Mouse (Mus musculus) intestine, embryonic 16.5 days (tissue): Measurements from ENCODE around the gene Ntn3. TPM values are rescaled to one million over a fixed set of nuclear protein-coding genes. Genes with fewer than 3 reads are reported as not detected.
A peak's percentile ranks its signal among the peaks of the same experiment; 100 is the strongest.

Experiments
- ATAC-seq: fragments of 200-750 bp; cut with Nextera tagmentation; 2 replicates; pipeline ENCODE4 v1.8.0; 2017; ENCODE audit warnings: moderate TSS enrichment, moderate library complexity
- H3K27ac ChIP-seq: fragments of 300-500 bp; sonication (generic); 2 replicates; pipeline ENCODE4 v1.5.1; 2014; ENCODE audit warnings: mild to moderate bottlenecking, low read length
- H3K27me3 ChIP-seq: fragments of 300-500 bp; sonication (generic); replicated peaks from 2 replicates; pipeline ENCODE4 v1.6.1; 2014; ENCODE audit warnings: low read length, control low read depth, mixed read lengths; ENCODE audit not compliant: control insufficient read depth, insufficient read depth
- H3K36me3 ChIP-seq: fragments of 300-500 bp; sonication (generic); 2 replicates; pipeline ENCODE4 v1.6.1; 2014; ENCODE audit warnings: low read length, control low read depth; ENCODE audit not compliant: control insufficient read depth, insufficient read depth
- H3K4me1 ChIP-seq: fragments of 300-500 bp; sonication (generic); 2 replicates; pipeline ENCODE4 v1.6.1; 2014; ENCODE audit warnings: low read length, control low read depth, mixed read lengths; ENCODE audit not compliant: control insufficient read depth, insufficient read depth
- H3K4me2 ChIP-seq: fragments of 300-500 bp; sonication (generic); 2 replicates; pipeline ENCODE4 v1.6.1; 2014; ENCODE audit warnings: low read depth, low read length, control low read depth
- H3K4me3 ChIP-seq: fragments of 300-500 bp; sonication (generic); 2 replicates; pipeline ENCODE4 v1.5.1; 2014; ENCODE audit warnings: mild to moderate bottlenecking, low read length
- H3K9ac ChIP-seq: fragments of 300-500 bp; sonication (generic); 2 replicates; pipeline ENCODE4 v1.6.1; 2014; ENCODE audit warnings: low read depth, low read length
- H3K9me3 ChIP-seq: fragments of 300-500 bp; sonication (generic); 2 replicates; pipeline ENCODE4 v1.6.1; 2016; ENCODE audit warnings: low read length, control low read depth; ENCODE audit not compliant: control insufficient read depth
- WGBS: fragments of 180-500 bp; shearing (Covaris S2); extraction: QIAGEN DNeasy Blood & Tissue Kit; methylation state at CpG from one replicate; pipeline ENCODE4 v1.1.7; 2014; 5-methylcytosine and 5-hydroxymethylcytosine counted together
- polyA plus RNA-seq: library from polyadenylated mRNA; unstranded; fragments of >200 nt; fragmentation: Nextera tagmentation; extraction: Ambion mirVana; gene quantifications from 2 replicates; pipeline ENCODE4 v1.2.1, GENCODE M21; 2015

Gene Ntn3
- polyA plus RNA-seq, 1 experiment from 2014 or later = 3.1 TPM

- H3K4me3 ChIP-seq = no peak overlapping the region
- 0 out of 2 replicates have a peak overlapping the region, but pooled peaks have one; percentile 8 for H3K9ac ChIP-seq
- 85% methylated on average over 4 of the region's 4 CpGs for WGBS
- H3K27me3 ChIP-seq = no peaks in the 10 kb centered on the region
- no peaks in the 10 kb centered on the region for H3K9me3 ChIP-seq
- H3K4me2 ChIP-seq = no peak overlapping the region
- no peak for ATAC-seq
- H3K27ac ChIP-seq = no peak overlapping the region
- H3K4me1 ChIP-seq = peaks cover 16% of the 10 kb centered on the region
- 0 out of 2 replicates have a peak, but pooled peaks cover 6% of the 10 kb centered on the region for H3K36me3 ChIP-seq
Measured at GRCm38 (mm10) chr17:24171738-24172137, 37.6 kb downstream of the Ntn3 start.

- no peak overlapping the region for H3K4me3 ChIP-seq
- WGBS = 76% methylated on average over 5 of the region's 5 CpGs
- no peak overlapping the region for H3K27ac ChIP-seq
Measured at GRCm38 (mm10) chr17:24170729-24171128, 38.6 kb downstream of the Ntn3 start.

GRCm38 (mm10) chr17:24170125-24170524 lies 39.2 kb downstream of the Ntn3 start:
- Histone ChIP-seq H3K27ac (peak overlapping the region; percentile 96; the same call in 1 of the 2 replicates), H3K9me3 (no peaks in the 10 kb centered on the region)

More at GRCm38 (mm10) chr17:24170729-24171128, 38.6 kb downstream of the Ntn3 start:
- Histone ChIP-seq H3K27me3 (no peaks in the 10 kb centered on the region), H3K4me2 (no peak overlapping the region), H3K9me3 (no peaks in the 10 kb centered on the region), H3K9ac (no peak overlapping the region), H3K36me3 (0 out of 2 replicates have a peak, but pooled peaks cover 6% of the 10 kb centered on the region), H3K4me1 (peaks cover 16% of the 10 kb centered on the region)
- no peak for ATAC-seq

DNA sequence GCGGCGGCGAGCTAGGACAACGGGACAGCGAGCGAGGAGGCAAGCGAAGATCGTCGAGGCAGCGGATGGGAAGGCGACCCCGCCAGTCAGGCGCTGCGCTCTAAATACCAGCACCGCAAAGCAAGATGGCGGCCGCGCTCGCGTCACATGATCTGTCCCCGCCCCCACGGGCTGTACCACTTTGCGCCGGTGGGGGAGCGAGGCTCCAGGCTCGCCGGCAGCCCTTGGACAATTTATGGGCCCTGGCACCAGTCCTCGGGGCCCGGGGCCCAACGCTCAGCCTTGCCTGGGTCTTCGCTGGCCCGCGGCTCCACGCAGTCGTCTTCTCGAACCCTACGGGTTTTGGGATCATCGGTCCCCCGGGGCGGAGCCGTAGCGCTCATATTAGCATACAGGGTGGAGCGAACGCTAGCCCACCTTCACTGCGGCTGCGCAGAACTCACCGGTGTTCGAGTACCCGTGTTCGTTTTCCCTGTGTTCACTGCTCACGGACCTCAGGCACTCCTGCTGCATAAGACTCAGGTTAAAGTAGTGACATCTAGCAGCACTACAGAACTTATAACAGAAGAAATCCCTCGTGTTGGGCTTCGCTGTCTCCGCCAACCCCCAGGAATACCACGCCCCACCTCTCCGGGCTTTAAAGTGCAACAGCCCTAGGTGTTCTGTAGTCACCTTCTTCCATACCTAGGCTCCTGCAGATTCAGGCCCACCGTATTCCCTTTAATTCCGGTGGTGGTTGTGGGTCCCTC lies 39.8 kb downstream of the Ntn3 start, which contains the start of gene Atp6v0c:
Gene Atp6v0c, minus strand, starts transcription at position 386 of the 749 bp plus-strand sequence.
- Histone ChIP-seq H3K9me3 (no peaks in the 10 kb centered on the region), H3K27me3 (no peaks in the 10 kb centered on the region), H3K4me3 (peak within 1 kb of the TSS; percentile 87), H3K4me2 (peak within 1 kb of the TSS; percentile 70), H3K9ac (peak within 1 kb of the TSS; percentile 91), H3K4me1 (peaks cover 21% of the 10 kb centered on the region), H3K36me3 (0 out of 2 replicates have a peak, but pooled peaks cover 6% of the 10 kb centered on the region), H3K27ac (peak within 1 kb of the TSS; percentile 96)
- under 1% methylated on average over 57 of the region's 58 CpGs for WGBS
- peak; percentile 89 for ATAC-seq

More at GRCm38 (mm10) chr17:24170125-24170524, 39.2 kb downstream of the Ntn3 start:
- Histone ChIP-seq H3K9ac (peak overlapping the region; percentile 91), H3K4me1 (peaks cover 20% of the 10 kb centered on the region), H3K36me3 (0 out of 2 replicates have a peak, but pooled peaks cover 6% of the 10 kb centered on the region), H3K27me3 (no peaks in the 10 kb centered on the region), H3K4me3 (peak overlapping the region; percentile 87), H3K4me2 (peak overlapping the region; percentile 70)
- 58% methylated on average over 3 of the region's 3 CpGs for WGBS
- no peak for ATAC-seq

DNA sequence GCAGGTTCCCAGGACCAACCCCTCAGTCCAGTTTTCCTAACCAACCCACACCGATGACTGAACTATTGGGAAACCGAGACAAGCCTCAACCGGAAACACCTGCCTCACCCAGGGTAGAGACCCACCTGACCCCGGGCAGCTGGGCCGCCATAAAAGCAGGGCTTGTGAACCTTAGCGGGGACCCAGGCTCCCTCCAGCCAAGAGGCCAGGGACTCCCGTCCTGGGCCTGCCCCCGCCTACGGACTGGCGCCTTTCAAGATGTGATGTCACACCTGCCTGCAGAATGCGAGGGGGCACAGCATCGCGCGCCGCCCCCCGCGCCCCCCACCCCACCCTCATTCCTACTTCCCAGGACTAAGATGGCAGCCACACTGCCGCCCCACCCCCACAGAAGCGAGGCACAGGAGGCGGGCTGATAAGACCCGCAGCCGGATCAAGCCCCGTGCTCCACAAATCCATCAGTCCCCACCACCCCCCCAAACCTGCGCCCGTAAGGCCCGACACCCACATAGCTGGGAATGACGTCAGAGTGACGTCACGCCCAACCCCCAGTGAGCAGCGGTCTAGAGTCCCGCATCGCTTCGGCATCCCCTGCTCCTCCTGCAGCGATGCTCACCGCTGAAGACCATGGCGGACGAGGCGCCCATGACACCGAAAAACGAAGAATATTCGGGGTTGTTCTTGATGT lies 40.6 kb downstream of the Ntn3 start:
- Histone ChIP-seq H3K36me3 (0 out of 2 replicates have a peak, but pooled peaks cover 6% of the 10 kb centered on the region), H3K9ac (peak overlapping the region; percentile 91), H3K9me3 (no peaks in the 10 kb centered on the region), H3K4me1 (peaks cover 21% of the 10 kb centered on the region), H3K27ac (peak overlapping the region; percentile 96), H3K4me2 (peak overlapping the region; percentile 69), H3K27me3 (no peaks in the 10 kb centered on the region), H3K4me3 (peak overlapping the region; percentile 87)
- 0% methylated on average over 41 of the region's 41 CpGs for WGBS
- peak; percentile 31 for ATAC-seq

DNA sequence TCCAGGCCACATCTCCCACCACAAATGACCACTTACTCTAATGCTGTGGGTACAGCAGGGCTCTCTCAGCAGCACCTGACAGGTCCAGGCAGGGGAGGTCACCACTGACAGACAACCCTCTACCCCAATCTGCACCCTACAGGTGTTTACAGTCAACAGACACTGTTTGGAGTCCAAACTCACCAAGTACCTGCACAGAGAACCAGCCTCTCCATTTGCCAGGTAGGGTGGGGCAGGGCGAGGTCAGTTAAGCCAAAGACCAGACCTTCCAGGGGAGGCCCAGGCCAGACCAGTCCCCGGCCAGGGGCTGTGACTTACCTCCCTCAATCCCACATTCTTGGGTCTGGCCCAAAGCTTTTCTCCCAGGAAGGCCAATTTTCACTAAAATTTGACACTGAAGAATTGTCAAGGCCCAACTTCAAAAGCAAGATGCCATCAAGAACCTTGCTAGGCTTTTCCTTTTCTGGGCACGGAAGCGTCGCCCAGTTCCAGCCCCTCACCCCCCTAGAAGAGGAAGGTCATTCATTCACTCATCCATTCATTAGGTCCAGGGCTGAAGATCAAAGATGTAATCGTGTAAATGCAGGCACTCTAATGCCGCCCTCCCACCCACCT lies 41.3 kb downstream of the Ntn3 start:
- Histone ChIP-seq H3K4me1 (peaks cover 21% of the 10 kb centered on the region), H3K36me3 (0 out of 2 replicates have a peak, but pooled peaks cover 6% of the 10 kb centered on the region), H3K4me2 (peak overlapping the region; percentile 69), H3K27ac (peak overlapping the region; percentile 96), H3K27me3 (no peaks in the 10 kb centered on the region), H3K9ac (peak overlapping the region; percentile 91), H3K4me3 (peak overlapping the region; percentile 87), H3K9me3 (no peaks in the 10 kb centered on the region)
- no peak for ATAC-seq
- 36% methylated on average over 7 of the region's 7 CpGs for WGBS

DNA sequence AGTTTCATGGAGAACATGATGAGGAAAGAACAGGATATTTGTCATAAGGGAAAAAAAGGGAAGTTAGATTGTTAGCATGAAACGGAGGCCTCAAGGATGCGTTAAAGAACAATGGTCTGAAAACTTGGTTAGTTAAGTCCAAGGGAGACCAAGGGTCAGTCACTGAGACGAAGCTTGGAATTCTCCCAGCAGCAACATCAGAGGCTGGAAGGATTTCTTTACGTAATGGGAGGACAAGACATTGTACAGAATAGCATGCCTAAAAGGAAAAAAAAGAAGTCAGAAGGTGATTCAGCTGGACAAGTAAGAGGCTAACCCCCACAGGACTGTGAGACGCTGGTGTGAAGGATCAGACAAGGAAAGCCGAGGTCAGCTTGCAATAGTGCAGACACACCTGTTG lies 42.2 kb downstream of the Ntn3 start:
- 83% methylated on average over 6 of the region's 6 CpGs for WGBS
- Histone ChIP-seq H3K27me3 (no peaks in the 10 kb centered on the region), H3K4me3 (no peak overlapping the region), H3K36me3 (0 out of 2 replicates have a peak, but pooled peaks cover 6% of the 10 kb centered on the region), H3K27ac (no peak overlapping the region), H3K4me2 (peak overlapping the region; percentile 69; the same call in 1 of the 2 replicates), H3K9ac (no peak overlapping the region), H3K9me3 (no peaks in the 10 kb centered on the region), H3K4me1 (peaks cover 26% of the 10 kb centered on the region)
- ATAC-seq = no peak

GRCm38 (mm10) chr17:24164566-24165259 lies 44.6 kb downstream of the Ntn3 start:
- H3K27ac ChIP-seq = peak overlapping the region; percentile 65
- no peak overlapping the region for H3K4me2 ChIP-seq
- 0 out of 2 replicates have a peak, but pooled peaks cover 6% of the 10 kb centered on the region for H3K36me3 ChIP-seq
- no peaks in the 10 kb centered on the region for H3K9me3 ChIP-seq
- peak overlapping the region; percentile 19; the same call in 1 of the 2 replicates for H3K9ac ChIP-seq
- no peak overlapping the region for H3K4me3 ChIP-seq
- 0 out of 2 replicates have a peak, but pooled peaks have one; percentile 2 for ATAC-seq
- 68% methylated on average over 11 of the region's 11 CpGs for WGBS
- H3K27me3 ChIP-seq = no peaks in the 10 kb centered on the region
- H3K4me1 ChIP-seq = peaks cover 19% of the 10 kb centered on the region
